Mouse (Mus musculus) retina, postnatal 1 day (tissue): ENCODE measurements around the gene Rnf24.
A peak's percentile ranks its signal among the peaks of the same experiment; 100 is the strongest.

Experiments used
- DNase-seq: peaks from one replicate; pipeline ENCODE4 v3.0.0-alpha.2; 2012

Gene Rnf24

DNA sequence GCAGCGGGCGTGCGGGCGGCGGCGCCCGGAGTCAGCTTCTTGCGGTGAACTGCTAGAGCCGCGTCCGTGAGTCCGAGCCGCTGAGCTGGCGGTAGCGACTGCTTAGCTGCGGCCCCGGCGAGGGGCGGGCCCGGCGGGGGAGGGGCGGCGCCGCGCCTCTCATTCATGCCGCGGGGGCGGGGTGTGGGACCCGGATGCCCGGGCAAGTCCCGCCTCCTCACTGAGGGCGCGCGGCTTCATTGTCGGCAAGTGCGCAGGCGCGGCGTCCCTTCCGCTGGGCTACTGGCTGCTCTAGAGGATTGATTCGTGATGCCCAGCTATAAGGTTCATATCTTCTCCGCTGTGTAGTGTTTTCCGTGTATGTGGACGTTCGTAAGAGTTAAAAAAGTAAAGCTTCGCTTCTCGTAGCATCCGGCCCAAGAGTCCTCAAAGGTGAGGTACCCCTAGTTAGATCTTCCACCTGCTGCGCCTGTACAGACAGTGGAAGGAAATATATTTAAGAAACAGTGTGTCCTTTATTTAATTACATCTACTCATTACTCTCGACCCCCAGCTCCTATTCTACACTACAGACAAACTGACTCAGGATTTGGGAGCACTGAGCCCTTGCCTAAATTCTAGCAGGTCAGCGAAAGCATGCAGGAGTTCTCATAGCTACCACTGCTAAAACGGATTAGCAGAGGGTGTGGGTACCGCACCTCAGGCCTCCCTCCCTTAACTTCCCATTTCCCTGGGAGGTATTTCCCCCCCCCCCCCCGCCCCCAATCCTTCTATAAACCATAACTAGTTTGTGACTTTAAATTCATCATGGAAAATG lies at the start of gene Rnf24:
Gene Rnf24, minus strand, starts transcription at position 146 of the 817 bp plus-strand sequence.
- peak; percentile 97 for DNase-seq

DNA sequence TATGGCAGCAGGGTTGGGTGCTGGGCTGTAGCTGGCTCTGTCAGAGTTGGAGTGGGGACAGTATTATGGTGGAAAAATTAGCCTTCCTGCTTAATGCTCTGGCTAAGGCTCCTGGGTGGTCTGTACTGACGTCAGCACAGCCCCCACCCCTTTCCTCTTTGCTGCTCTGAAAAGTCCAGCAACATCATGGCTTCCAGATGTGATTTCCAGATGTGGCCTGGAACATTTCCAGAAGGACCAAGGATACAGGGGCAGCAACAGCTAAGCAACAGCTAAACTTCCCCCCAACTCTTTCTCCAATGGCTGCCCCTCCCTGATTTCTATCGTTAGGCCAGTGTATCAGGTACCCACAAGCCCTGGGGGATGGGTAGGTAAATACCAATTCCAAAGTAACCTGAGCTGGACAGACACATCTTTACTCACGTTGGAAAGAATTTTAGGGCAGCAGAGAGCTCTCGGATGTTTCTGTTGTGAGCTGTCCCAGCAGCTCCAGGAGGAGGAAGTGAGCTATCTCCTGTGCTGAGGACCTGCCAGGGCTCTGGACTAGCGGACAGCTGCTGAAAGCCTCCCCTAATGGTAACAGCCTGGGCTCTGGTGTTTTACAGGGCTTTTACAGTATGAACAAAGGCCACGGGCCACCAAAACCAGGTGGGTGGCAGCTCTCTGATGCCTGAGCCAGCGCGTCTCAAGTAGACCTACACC lies 49.3 kb upstream of the Rnf24 start:
- no peak for DNase-seq

DNA sequence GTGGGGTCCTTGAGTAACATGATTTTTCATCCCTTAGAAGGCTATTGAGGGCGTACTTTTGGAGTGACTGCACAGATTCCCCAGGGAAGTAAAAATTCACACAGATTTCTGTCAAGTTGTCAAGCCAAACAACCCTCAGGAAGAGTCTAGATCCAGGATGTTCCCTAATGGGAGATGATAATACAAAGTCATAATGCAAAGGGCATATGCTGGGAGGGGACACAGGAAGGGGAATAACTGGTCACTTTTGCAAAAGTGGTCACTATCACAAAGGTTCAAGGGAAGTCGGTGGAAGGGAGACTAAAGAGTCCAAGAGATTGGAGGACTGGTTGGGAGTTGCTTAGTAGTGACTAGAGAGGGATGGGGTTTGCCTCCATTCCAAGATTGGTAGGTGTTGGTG lies 48.2 kb upstream of the Rnf24 start:
- DNase-seq, result no peak

GRCm38 (mm10) chr2:131397323-131397848 lies 44.7 kb upstream of the Rnf24 start:
- DNase-seq, result no peak

DNA sequence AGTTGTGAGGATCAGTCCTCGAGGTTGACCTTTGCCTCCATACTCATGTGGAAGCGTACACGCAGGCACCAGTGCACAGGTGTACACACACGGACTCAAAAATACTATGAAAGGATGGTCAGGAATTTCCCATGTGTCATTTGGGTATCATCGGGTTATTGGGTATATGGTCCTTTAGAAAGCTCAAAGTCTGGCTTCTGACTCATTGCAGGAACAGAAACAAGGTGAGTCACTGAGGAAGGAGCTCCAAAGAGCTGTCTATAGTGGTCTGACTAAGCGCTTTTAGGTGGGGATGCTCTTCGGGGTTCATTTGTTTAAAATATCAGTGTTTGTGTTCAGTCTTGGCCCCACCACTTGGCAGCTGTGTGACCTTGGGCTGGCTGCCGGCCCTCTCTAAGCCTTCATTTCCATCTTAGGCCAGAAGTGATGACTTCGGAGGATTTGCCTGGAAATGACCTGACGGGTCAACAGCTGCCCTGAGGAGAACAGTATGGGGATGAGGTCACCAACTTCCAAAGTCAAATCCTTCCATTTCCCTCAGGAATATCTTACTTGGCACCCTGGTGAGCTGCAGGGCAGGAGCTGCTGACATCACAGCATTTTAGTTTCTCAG lies 33.8 kb upstream of the Rnf24 start:
- no peak for DNase-seq

DNA sequence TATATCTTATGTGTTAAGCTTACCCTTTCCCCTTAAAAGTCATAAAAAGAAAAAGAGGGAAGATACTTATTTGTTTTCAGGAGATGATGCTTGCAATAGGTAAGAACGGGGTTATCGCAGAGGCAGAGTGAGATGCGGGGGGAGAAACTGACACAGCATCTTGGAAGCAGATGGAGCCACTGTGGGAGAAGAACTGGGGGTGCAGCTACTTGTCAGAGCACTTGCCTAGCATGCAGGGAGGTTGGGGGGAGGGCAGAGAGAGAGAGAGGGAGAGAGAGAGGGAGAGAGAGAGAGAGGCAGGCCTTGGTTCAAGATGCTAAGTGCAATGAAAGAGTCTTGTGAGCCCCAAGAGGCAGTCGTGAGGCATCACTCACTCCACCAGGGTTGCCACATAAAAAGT lies 32.5 kb upstream of the Rnf24 start:
- DNase-seq, result no peak

DNA sequence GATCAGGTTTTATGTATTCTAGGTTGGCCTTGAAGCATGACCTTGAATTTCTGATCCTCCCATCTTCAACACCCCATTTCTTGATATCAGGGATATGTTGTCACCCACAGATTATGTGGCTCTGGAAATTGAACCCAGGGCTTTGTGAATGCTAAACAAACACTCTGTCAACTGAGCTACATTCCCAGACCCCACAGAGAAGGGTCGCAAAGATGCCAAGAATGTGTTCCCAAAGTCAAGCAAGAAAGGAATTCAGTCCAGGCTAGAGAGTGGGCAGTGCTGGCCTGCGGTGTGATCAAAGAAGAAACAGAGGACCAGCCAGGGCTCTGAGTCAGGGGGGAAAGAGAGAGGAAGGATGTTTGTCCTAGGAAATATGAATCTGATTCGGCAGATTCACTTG lies 26.8 kb upstream of the Rnf24 start:
- DNase-seq, result no peak

DNA sequence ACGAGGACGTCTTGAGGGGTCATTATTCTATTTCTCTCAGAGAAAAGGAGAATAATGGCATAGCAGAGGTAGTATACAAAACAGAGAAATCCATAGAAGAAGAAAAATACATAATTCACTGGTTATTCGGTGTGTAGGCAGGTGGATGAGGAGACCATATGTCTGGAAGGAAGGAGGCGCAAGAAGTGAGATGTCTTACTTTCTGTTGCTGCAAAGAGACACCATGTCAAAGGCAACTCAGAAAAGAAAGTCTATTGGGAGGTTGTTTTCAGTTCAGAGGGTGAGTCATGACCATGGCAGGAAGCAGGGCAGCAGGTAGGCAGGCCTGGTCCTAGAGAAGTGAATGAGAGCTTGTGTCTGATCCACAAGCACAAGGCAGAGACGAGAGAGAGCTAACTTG lies 26.2 kb upstream of the Rnf24 start:
- DNase-seq, result no peak

GRCm38 (mm10) chr2:131377055-131377454 lies 24.4 kb upstream of the Rnf24 start:
- DNase-seq, result no peak

- no peak for DNase-seq
Observed at GRCm38 (mm10) chr2:131373656-131374055, 21.0 kb upstream of the Rnf24 start.

DNA sequence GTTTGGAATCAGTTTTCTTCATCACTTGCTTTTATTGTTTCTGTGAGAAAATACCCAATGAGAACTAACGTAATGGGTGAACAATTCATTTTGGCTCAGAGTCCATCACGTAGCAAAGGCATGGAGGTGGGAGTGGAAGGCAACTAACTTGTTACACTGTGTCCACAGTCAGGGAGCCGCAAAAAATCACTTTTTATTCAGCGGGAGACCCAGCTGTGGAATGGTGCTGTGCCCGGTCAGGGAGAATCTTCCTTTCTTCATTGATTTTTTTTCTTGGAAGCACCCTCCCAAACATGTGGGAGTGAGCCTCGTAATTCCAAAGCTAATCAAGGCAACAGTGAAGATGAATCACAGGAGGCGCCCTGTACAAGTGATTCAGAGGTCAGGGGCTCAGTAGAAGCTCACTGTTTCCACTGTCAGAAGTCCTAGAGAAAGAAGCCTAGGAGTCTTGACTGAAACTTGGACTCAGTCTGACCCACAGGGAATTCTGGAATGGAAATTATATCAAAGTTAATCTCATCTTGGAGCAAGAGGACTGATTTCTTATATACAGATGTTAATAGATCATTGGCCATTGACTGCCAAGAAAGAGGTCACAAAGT lies 19.7 kb upstream of the Rnf24 start:
- no peak for DNase-seq

GRCm38 (mm10) chr2:131371811-131372210 lies 19.1 kb upstream of the Rnf24 start:
- DNase-seq, result no peak

- DNase-seq, result no peak
Observed at GRCm38 (mm10) chr2:131370828-131371227, 18.1 kb upstream of the Rnf24 start.

GRCm38 (mm10) chr2:131364689-131365088 lies 12.0 kb upstream of the Rnf24 start:
- DNase-seq, result no peak

DNA sequence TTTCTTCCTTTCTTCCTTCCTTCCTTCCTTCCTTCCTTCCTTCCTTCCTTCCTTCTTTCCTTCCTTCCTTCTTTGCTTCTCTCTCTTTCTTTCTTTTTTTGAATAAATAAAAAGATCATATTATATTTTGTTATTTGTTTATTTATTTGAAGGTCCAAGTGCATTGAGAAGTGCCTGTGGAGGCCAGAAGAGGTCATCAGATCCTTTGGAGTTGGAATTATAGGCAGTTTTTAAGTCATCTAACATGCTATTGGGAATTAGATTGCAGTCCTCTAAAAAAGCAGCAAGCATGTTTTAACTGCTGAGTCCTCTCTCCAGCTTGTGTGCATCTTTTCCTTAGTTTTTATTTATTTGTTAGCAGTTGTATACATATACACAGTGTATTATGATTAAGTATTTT lies 5.8 kb upstream of the Rnf24 start:
- no peak for DNase-seq

DNA sequence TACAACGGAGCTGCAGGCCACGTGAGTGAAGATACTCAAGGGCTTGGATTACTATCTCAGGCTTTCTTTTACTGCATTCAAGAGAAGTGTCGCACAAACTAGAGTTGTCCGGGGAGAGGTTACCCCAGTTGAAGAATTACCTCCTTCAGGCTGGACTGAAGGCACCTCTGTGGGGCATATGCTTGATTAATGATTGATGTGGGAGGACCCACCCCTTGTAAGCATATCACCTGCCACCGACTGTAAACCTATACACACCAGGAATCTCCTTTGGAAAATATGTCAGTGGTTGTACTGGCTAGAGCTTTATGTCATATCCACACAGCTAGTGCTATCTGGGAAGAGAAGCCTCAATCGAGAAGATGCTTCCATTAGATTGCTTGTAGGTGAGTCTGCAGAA lies 1.4 kb upstream of the Rnf24 start:
- DNase-seq, result no peak

DNA sequence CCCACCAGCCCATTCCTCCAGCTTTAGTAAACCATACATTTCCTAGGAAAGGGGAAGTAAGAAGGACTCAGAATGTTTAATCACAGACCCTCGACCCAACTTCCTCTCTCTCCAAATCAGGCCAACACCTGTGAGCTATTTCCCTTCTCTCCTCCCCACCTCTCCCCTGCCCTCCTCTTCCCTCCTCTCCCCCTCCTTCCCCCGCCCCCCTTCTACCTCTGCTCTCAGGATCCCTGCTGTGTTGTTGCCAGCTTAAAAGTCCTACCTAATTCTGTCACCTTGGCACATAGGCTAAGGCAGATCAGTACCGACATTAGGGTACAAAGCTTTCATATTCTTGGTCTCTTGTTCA lies 848 bp upstream of the Rnf24 start:
- peak; percentile 6 for DNase-seq

GRCm38 (mm10) chr2:131351968-131352746 lies 535 bp downstream of the Rnf24 start:
- DNase-seq, result no peak

DNA sequence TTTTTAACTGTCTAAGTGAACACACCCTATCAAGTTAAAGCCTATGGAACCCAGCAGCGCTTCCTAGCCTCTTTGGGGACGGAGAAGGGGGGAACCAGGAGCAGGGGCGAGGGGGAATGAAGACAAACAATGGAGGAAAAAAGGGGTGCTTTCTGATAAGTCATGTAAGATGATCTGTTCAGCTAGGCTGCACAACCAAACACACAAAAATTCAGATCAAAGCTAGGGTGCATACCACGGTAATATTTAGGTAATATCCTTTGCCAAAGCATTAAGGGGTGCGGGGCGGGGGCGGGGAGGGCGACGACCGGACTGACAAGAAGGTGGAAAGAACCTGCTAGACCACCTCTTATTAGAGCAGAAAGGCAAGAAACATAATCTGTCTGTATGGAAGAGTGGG lies 1.2 kb downstream of the Rnf24 start:
- DNase-seq, result peak; percentile 14

- DNase-seq, result no peak
Observed at GRCm38 (mm10) chr2:131350301-131350700, 2.4 kb downstream of the Rnf24 start.

DNA sequence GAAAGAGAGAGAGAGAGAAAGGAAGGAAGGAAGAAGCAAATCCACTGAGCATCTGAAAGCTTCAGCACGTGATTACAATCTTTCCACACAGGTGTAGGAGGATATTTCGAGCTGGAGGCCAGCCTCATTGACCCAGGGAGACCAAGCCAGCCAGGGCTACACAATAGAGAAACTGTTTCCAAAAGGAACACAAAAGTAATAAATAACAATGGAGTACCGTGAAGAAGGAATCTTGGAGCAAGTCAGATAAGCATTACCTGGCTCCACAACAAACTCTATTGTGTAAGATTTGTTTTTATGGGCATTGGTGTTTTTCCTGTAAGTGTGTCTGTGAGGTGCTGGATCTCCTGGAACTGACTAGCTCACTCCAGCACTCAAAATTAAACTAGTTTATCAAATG lies 7.1 kb downstream of the Rnf24 start:
- no peak for DNase-seq

GRCm38 (mm10) chr2:131344449-131344848 lies 8.2 kb downstream of the Rnf24 start:
- DNase-seq, result no peak

DNA sequence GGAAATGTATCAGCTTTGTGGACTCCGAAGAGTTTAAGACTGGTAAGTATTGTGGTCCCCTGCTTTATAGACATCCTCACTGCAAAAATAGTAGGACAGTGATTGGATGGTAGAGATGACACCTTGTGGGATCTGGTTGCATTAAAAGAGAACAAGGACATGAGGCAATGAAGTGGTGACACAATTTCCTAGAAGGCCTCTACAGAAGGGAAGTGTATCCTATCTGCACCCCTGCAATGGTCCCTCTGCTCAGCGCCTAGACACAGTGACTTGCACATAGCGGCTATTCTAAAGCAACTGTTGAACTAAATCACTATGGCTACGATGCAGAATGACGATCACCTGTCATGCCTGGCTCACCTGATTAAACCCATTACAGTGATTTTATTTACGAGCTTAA lies 15.1 kb downstream of the Rnf24 start:
- DNase-seq, result no peak
